Mouse (Mus musculus) hematopoietic stem cell, adult 5-6 weeks (primary cell): Measurements from ENCODE around the gene Glp1r. TPM values are rescaled to one million over a fixed set of nuclear protein-coding genes. Genes with fewer than 3 reads are reported as not detected.

ENCODE experiments used
- ATAC-seq, 2 experiments: fragments of 125-278 bp in 1 of 2; replicated peaks in 1 of 2; 2 replicates each; pipeline ENCODE4 v1.8.0; 2016 to 2017; ENCODE audit warnings: inconsistent platforms in 2 of 2, mild to moderate bottlenecking in 2 of 2, moderate number of reproducible peaks in 2 of 2, low read depth in 1 of 2, moderate TSS enrichment in 1 of 2; ENCODE audit not compliant: low FRiP score in 2 of 2, poor library complexity in 2 of 2, severe bottlenecking in 2 of 2, insufficient read depth in 1 of 2, low TSS enrichment in 1 of 2
- total RNA-seq: library from RNA; stranded (forward); fragments of 172-1452, 232-1000 nt; gene quantifications from 2 replicates; pipeline ENCODE4 v1.2.3, GENCODE M21; 2017

The Glp1r gene
- total RNA-seq, 1 experiment from 2014 or later, result not detected

DNA sequence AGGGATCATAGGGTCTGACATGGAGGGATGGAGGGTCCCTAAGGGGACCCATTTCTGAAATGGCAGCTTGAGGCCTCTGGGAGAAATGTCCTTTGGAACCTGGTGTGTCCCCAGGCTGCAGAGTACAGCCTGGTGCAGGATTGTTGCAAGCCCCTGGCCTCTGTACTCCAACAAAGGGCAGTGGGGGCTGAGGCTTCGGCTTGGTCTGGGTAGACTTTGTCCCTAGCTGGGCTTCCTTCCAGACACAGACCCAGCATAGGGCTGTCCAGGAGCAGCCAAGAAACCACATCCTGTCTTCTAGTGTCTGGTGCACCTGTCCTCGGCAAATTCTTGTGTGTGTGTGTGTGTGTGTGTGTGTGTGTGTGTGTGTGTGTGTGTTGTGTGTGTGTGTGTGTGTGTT is 2.5 kb downstream of the Glp1r start:
- ATAC-seq, result no peak

GRCm38 (mm10) chr17:30907577-30907976 is 6.0 kb downstream of the Glp1r start:
- peak; percentile 22 to 36; a peak in 1 of 4 replicates for ATAC-seq

GRCm38 (mm10) chr17:30910866-30911731 is 9.5 kb downstream of the Glp1r start:
- ATAC-seq, result no peak

DNA sequence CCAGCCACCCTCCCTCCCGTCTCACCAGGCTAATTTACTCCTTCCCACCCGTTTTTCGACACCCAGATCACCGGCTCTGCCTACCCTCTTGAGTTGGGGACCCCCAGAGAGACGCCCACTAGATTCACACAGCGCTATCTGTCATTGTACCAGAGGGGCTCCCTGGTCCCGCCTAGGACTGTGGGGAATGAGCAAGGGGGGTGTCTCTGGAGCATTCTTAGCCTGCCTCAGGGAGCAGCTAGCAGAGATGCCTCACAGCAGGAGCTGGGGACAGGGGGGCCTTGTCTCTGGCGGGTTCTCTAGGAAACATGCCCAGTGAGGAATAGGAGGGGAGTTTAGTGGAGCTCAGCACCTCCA is 10.1 kb downstream of the Glp1r start:
- ATAC-seq, result no peak

- no peak for ATAC-seq
These were observed 10.9 kb downstream of the Glp1r start for GRCm38 (mm10) chr17:30912536-30912935.

GRCm38 (mm10) chr17:30914264-30914663 is 12.6 kb downstream of the Glp1r start:
- no peak for ATAC-seq

DNA sequence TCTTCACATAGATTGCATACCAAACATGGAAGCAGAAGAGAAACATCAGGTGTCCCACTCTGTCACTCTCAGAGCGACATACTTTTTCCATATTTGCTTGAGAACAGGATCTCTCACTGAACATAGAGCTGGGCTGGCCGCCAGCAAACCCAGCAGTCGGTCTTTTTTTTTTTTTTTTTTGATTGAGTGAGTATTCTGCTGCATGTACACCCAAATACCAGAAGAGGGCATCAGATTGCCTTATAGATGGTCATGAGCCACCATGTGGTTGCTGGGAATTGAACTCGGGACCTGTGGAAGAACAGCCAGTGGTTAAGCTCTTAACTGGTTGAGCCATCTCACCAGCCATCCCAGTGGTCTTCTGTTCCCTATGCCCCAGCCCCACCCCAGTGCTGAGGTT is 21.9 kb downstream of the Glp1r start:
- ATAC-seq, result no peak

- ATAC-seq, result no peak
These were observed 29.2 kb downstream of the Glp1r start for GRCm38 (mm10) chr17:30930827-30931226.

DNA sequence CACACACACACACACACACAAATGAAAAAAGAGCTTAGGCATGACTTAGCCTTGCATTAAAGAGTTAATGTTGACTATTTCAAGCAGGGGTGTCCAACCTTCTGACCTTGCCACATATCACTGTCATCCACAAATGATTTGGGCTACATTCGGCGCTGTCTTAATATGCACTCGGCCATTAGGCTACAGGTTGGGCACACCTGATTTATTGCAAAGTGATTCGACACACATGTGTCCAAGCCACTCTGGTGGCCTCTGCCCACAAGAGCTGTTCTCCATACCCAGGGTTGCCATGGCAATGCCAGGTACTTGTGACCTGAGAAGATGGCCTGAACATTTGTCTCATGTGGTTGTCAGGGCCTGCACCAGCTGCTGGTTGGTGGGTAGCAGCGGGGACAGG is 31.2 kb downstream of the Glp1r start:
- ATAC-seq, result no peak

DNA sequence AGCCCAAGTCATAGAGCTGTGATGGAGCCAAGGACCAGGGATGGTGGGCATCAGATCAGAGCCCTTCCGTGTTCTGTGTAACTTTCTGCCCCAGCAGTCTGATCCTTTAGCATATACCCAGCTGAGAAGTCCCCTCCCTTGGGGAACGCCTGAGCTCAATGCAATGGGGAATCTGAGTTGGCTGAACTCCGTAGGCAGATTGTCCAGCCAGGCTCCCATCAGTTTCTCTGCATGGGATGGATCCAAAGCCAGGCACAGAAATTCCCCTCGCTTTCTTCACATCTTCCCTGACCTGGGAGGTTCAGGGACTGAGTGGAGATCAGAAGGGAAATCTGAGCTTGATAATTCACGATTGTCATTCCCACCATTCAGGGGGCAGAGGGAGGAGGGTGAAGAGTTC is 33.7 kb downstream of the Glp1r start:
- no peak for ATAC-seq

DNA sequence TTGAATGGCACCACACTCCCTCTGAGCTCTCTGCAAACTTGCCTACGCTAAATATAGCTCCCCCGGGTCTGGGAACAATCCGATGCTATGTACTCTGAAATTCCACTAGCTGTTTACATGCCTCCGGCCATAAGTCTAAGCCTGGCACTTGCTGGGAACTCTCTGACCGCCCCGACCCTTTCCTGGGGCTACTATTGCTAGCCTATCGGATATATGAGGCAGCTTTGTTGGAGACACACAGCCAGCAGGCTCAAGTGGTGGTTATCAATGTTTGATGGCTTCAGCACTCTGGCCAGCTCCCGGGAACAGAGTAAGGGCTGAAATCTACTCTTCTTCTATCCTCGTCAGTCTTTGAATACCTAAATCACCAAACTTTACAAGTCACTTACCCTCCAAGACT is 36.9 kb downstream of the Glp1r start:
- no peak for ATAC-seq

- no peak for ATAC-seq
These were observed 46.8 kb downstream of the Glp1r start for GRCm38 (mm10) chr17:30948382-30948781.

- ATAC-seq, result 0 out of 4 replicates have a peak, but pooled peaks have one; percentile 12 to 36
These were observed 49.2 kb downstream of the Glp1r start for GRCm38 (mm10) chr17:30950780-30951179.

DNA sequence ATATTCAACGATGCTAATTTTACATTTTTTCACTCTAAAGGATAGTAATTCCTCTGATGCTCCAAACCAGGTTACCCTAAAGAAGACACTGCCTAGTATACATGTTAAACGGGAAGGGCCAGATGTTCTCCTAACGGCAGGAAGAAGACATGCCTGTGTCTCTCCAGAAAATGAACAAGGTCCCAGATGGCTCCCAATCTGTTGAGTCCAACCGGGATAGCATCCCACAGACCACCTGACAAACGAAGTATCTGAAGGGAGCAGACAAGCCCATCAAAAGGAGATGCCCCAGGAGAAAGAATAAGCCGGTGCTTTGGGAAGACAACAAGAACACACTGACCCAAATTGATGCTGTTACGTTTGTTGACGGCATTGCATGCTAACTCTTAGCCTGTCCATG is 50.0 kb downstream of the Glp1r start:
- no peak for ATAC-seq

DNA sequence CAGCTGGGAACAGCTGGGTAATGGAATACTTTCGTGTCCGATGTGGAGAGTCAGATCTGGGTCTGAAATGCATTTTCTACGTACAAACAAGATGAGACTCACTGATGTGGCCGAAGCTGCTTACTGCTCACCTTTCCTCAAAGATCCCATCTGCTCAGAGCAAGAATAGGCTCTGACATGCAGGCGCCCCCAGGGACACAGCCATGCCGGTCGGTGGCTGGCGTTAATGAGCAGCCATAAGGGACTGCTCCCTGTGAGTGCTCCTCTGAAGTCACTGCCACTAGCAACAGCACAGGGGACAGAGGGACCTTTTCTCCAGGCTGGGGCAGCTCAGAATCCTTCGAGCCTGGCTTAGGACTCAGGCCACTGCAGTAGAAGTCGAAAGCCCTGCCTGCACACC is 52.7 kb downstream of the Glp1r start, which contains the start of gene Umodl1:
Gene Umodl1 (plus strand): TSS at position 301 of the 400 bp plus-strand sequence.
- no peak for ATAC-seq

DNA sequence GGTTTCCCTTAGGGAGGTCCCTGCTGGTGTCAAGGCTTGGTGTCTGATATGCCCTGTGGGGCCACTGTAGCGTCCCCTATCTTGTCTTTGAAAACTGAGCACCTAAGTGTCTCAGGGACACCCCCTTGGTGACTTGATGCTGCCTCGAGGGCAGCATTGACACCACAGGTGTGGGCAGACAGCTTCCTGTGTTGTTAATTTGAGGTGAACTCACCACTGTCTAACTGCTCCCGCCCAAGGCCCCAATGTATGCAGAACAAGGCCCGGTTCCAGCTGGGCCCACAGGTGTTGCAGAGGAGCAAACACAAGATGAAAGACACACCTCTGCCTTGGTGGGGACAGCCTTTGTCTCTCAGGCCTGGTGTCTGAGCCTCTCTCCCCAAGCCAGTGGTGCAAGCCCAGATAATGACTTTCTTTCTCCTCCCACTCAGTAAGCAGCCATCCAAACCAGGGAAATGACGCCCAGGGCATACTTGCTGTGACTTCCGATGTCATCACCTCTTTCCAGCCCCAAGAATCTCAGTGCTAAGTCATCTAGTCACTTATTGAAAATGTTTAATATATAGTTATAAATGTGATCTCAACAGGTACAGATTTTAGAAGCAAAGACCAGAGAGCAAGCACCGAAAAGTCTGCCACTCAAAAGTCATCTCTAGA is 60.4 kb downstream of the Glp1r start:
- no peak for ATAC-seq

DNA sequence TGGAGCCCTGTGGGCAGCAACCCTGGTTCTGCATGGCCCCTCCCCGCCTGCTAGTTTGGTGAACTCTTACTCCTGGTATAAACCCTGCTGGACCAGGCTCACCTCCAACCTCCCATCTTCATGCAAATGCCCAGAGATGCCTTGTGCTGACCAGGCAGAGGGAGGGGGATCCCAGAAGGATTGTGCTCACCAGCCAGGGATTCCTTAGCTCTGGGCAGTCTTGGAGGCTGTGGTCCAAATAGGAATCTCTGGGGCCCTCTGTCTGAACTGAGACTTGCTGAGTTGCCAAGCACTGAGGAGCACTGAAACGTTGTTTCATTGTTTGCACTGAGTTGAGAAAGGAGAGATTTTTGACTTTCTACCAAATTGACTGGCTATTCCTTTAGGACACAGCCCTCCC is 61.3 kb downstream of the Glp1r start:
- ATAC-seq, result no peak

DNA sequence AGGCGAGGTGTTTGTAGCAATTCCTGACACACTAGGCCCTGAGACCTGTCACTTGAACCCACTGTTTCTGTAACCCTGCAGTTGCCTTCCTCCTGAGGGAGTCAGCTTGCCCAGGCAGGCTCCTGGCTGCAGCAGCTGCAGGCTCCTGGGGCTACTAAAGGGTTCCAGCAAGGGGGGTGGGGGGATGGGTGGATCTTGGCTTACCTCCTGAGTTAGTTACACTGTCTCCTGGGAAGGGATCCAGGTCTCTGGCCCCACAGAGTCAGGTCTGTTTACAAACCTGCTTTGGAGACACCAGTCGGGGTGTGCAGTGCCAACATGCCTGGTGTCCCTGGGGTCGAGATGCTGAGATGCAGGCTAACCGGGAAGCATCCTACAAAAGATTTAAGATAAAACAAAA is 68.4 kb downstream of the Glp1r start:
- ATAC-seq, result no peak

GRCm38 (mm10) chr17:30971877-30972276 is 70.3 kb downstream of the Glp1r start:
- ATAC-seq, result no peak
